Mouse (Mus musculus) thymus, postnatal 14 days (tissue): ENCODE results near the gene Gm12216.
"Not testable (repeated sequence)": the region's sequence is repeated elsewhere in the genome, so short reads cannot be mapped to it uniquely, and the experiment has no call there.

ENCODE experiments used
- DNase-seq: peaks from one replicate; pipeline ENCODE4 v3.0.0; 2021

Gm12216 gene

GRCm38 (mm10) chr11:53858761-53859580 is at the start of gene Gm12216:
Gene Gm12216, minus strand, starts transcription at chr11:53859256.
- not testable (repeated sequence) for DNase-seq

DNA sequence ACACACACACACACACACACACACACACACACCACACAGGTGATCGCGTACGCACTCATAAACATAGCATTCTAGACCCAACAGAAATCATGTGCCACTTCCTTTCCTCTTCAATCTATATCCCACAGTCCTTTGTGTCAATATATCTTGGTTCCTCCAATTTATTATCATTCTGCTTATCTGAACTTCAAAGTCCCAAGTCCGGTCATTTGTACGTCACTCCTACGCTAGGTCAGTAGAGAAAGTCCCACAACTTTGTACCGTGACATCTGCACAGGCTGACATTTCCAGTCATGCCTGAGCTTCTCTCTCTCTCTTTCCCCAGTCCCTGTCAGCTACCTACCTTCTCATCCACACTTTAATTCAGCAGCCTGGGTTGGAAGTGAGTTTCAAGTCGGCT is 49.6 kb upstream of the Gm12216 start:
- DNase-seq: no peak

DNA sequence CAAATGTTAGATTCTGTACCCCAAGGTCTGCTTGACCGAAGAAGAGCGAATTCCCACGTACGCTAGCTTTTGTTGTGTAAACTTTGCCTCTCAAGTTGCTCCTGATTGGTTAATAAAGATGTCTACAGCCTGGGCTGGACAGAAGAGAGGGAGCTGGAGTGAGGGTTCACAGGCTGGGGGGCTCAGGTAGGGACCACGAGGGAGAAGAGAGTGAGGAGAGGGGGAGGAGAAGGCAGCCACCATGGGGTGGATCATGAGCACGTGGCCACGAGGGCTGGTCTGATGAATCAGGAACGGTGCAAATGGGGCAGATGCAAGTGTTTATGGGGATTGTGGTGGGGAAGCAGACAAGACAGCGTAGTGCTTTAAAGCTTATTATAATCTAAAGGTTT is 45.5 kb upstream of the Gm12216 start:
- DNase-seq: no peak

- no peak for DNase-seq
Measured at GRCm38 (mm10) chr11:53903781-53904533, 44.9 kb upstream of the Gm12216 start.

DNA sequence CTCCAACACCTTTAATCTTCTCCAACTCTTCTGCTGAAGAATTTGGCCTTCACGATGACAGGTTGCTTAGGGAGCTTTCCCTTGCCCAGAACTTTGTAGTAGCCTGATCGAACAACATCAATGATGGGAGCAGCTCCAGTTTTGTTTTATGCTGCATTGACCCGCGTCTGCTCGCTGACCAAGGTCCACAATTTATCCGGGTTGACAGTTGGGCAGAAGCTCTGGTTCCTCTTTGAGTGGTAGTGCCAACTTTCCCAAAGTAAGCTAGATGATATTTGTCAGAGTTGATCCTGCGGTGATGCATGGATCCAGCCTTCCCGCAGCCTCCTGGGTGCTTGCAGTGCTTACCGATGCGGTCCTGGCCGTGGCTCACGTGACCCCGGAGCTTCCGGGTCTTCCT is 43.7 kb upstream of the Gm12216 start:
- no peak for DNase-seq

- no peak for DNase-seq
Measured at GRCm38 (mm10) chr11:53900991-53901390, 41.9 kb upstream of the Gm12216 start.

DNA sequence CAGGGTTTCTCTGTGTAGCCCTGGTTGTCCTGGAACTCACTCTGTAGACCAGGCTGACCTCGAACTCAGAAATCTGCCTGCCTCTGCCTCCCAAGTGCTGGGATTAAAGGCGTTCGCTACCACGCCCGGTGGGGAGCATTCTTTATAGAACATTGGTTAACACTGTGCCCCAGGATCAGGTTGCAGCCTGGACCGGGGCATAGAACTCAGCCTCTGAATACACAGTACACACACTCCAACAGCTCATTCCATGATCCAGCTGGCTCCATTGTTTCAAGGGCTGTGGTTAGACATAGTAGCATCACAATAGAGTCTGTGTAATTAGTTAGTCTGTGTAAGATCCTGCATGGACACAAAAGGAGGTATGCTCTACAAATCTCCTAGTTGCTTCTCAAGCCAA is 40.9 kb upstream of the Gm12216 start:
- DNase-seq: no peak

DNA sequence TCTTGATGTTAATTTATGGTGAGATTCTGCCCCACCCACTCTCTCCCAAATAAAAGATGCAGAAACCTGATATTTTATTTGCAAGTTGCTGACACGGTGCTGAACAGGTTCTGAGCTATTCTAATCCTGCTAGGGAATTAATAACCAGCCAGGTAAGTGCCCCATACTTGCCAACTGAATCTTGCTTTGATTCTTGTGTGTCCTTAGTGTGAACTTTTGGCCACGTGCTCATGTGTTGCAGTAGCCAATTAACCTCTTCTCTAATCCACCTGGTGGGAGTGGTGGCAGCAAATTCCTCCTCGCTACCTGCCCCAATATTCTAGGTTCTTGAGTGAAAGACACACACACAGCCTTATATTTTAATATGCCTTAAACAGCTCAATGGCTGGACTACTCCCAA is 39.9 kb upstream of the Gm12216 start:
- DNase-seq: no peak

GRCm38 (mm10) chr11:53896935-53897334 is 37.9 kb upstream of the Gm12216 start:
- DNase-seq: no peak

DNA sequence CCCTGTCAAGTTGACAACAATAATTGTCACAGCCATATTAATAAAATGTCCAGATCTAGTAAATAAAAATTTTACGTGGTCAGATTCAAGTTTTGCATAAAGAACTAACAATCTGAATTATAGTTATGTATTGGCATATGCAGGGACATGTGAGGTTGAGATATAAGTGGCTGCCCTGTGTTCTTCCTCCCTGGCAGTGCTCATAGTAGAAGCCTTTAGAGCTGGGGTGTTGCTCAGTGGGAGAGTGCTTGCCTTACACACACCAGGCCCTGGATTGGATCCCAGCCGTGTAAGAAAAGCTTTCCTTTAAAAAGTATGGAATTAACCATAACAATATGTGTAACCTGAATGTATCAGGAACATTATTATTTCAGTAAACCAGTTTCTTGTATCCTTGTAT is 34.4 kb upstream of the Gm12216 start:
- DNase-seq: no peak

- DNase-seq: peak; percentile 69
Measured at GRCm38 (mm10) chr11:53892716-53893416, 33.8 kb upstream of the Gm12216 start.

DNA sequence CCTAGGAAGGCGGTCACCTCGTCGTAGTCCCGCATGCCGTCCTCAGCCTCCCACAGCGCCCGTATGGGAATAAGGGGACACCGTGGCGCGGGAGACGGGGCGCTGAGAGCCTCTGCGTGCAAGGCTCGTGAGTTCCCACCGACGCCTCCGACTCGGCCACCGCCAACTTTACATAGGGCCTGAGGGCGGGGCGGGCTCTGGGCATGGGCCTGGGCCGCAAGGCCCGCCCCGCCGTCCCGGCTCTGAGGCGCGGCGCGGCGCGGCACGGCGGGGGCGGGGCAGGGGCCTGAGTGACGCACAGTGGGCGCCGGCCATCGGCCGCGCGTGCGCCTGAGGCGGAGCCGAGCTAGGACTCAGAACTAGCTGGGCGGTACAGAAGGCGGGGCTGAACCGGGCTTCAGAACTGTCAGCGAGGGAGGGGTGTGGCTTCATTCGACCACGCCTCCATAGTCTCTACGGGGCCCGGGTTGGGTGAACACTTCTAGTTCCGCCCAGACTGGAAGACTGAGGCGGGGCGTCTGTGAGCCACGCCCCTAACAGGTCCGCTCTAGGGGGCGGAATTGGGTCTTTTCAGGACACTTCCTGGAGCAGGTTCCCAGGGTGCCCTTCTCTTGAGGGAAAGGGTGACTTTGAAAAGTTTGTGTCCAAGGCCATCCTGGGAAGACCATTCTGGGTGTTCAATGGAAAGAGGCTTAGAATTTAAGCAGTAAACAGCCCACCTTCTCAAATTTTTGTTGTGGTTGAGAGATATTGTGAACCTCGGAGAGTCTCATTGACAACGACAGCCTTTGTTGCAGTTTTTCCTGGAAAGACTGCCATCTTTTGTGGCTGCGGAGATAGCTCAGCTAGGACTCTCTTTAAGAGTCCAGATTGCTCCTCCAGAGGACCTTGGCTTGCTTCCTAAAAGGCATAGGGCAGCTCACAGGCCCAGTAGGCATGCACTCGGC is 32.7 kb upstream of the Gm12216 start, which contains the start of gene Slc22a5:
Gene Slc22a5, minus strand, starts transcription at position 156 of the 947 bp plus-strand sequence.
- DNase-seq: peak; percentile 98

DNA sequence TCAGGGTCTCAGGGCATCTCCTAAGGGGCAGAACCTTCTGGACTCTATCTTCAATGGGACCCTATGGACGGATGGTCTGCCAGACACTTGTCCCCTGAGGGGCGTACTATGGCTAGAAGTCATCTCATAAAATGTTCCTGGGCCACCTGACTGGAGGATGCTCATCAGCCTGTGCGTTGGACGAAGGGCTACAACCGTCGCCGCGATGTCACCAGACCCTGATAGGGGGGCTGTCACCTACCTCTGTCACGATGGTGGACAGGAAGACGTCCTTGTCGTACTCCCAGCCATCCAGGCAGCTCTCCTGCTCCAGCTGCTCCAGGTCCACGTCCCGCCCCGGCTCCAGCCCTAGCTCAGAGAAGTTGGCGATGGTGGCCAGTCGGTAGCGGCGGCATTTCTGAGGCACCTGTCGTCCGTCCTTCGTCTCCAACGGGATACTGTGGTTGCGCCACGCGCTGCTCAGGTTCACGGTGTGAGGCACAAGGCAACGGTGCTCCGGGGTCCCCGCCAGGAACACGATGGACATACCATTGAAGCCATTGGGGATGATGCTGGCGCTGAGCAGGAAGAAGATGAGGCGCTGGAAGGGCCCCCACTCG is 31.9 kb upstream of the Gm12216 start:
- peak; percentile 38 for DNase-seq

- no peak for DNase-seq
Measured at GRCm38 (mm10) chr11:53890225-53890624, 31.2 kb upstream of the Gm12216 start.

DNA sequence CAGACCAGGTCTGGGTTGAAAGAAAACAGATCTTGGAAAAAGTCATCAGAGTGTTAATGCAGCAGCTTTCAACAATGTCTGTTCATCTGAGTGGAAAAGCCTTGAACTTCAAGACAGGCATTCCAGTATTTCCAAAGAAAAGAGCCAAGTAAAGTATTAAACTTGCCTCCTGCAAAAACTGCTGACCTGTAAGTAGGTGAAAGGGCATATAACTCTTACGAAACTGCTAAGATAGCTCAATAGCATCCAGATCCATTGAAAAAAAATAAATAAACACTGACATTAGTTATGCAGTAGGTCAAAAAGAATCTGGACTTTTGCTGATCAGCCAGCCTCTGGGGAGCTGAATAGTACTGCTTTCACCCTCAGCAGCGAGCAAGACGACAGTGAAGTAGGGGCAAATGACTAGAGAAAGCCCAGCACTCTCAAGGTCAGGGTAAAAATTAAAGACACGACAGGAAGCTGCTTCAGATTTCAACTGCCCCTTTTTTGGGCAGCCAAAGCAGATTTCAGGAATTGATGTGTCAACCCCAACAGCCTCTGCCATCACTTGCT is 30.1 kb upstream of the Gm12216 start:
- no peak for DNase-seq

- DNase-seq: no peak
Measured at GRCm38 (mm10) chr11:53888242-53888641, 29.2 kb upstream of the Gm12216 start.

- DNase-seq: no peak
Measured at GRCm38 (mm10) chr11:53883287-53883686, 24.2 kb upstream of the Gm12216 start.

DNA sequence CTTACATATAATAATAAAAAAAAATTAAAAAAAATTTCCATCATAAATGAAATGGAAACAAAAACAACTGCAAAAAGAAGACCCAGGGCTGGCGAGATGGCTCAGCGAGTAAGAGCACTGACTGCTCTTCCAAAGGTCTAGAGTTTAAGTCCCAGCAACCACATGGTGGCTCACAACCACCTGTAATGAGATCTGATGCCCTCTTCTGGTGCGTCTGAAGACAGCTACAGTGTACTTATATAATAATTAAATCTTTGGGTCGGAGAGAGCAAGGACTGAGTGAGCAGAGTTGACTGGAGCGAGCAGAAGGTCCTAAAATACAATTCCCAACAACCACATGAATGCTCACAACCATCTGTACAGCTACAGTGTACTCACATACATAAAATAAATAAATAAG is 19.0 kb upstream of the Gm12216 start:
- DNase-seq: not testable (repeated sequence)

GRCm38 (mm10) chr11:53876488-53876887 is 17.4 kb upstream of the Gm12216 start:
- DNase-seq: no peak

GRCm38 (mm10) chr11:53874706-53875105 is 15.7 kb upstream of the Gm12216 start:
- peak; percentile 61 for DNase-seq

GRCm38 (mm10) chr11:53873909-53874704 is 15.1 kb upstream of the Gm12216 start:
- DNase-seq: not testable (repeated sequence)
